Mouse (Mus musculus): ENCODE measurements around the gene Ddr2. TPM values are rescaled to one million over a fixed set of nuclear protein-coding genes. Genes with fewer than 3 reads are reported as not detected.

The Ddr2 gene
- total RNA-seq, 2 experiments from 2014 or later = 16.4 to 22.5 TPM

GRCm38 (mm10) chr1:169951561-169951960 lies 159.0 kb downstream of the Ddr2 start:
- DNase-seq = no peak
- no peak for TF ChIP-seq CTCF (IDR thresholded peaks at IDR 0.05)
- intact Hi-C loops (cut with DNase I) = no loop called here
- Histone ChIP-seq H3K27ac (no peak overlapping the region), H3K4me3 (no peak overlapping the region)

- DNase-seq = no peak
- intact Hi-C loops (cut with DNase I) = no loop called here
- peak; percentile 52 for TF ChIP-seq CTCF (IDR thresholded peaks at IDR 0.05)
- Histone ChIP-seq H3K4me3 (no peak overlapping the region), H3K27ac (no peak overlapping the region)
Observed at GRCm38 (mm10) chr1:169950651-169951050, 159.9 kb downstream of the Ddr2 start.

GRCm38 (mm10) chr1:169949981-169950380 lies 160.6 kb downstream of the Ddr2 start:
- no peak overlapping the region for H3K27ac ChIP-seq
- TF ChIP-seq CTCF (IDR thresholded peaks at IDR 0.05) = no peak
- intact Hi-C loops (cut with DNase I) = no loop called here

GRCm38 (mm10) chr1:169948866-169949265 lies 161.7 kb downstream of the Ddr2 start:
- Histone ChIP-seq H3K27ac (no peak overlapping the region), H3K4me3 (no peak overlapping the region)
- TF ChIP-seq CTCF (IDR thresholded peaks at IDR 0.05) = no peak
- intact Hi-C loops (cut with DNase I) = no loop called here
- DNase-seq = no peak

More at GRCm38 (mm10) chr1:169949981-169950380, 160.6 kb downstream of the Ddr2 start:
- H3K4me3 ChIP-seq = no peak overlapping the region
- DNase-seq = no peak

- Histone ChIP-seq H3K4me3 (no peak overlapping the region), H3K27ac (no peak overlapping the region)
- TF ChIP-seq CTCF (IDR thresholded peaks at IDR 0.05) = no peak
- no peak for DNase-seq
- intact Hi-C loops (cut with DNase I) = no loop called here
Observed at GRCm38 (mm10) chr1:169948280-169948679, 162.3 kb downstream of the Ddr2 start.

- TF ChIP-seq CTCF (IDR thresholded peaks at IDR 0.05) = no peak; the same call in 1 of the 2 replicates
- H3K4me3 ChIP-seq = no peak overlapping the region
- H3K27ac ChIP-seq = no peak overlapping the region
- intact Hi-C loops (cut with DNase I) = no loop called here
- no peak for DNase-seq
Observed at GRCm38 (mm10) chr1:169947654-169948053, 162.9 kb downstream of the Ddr2 start.

- TF ChIP-seq CTCF (IDR thresholded peaks at IDR 0.05) = no peak
- intact Hi-C loops (cut with DNase I) = no loop called here
- Histone ChIP-seq H3K27ac (no peak overlapping the region), H3K4me3 (no peak overlapping the region)
- no peak for DNase-seq
Observed at GRCm38 (mm10) chr1:169946004-169946403, 164.6 kb downstream of the Ddr2 start.

- Histone ChIP-seq H3K27ac (no peak overlapping the region), H3K4me3 (no peak overlapping the region)
- TF ChIP-seq CTCF (IDR thresholded peaks at IDR 0.05) = peak; percentile 87
- intact Hi-C loops (cut with DNase I) = loop anchor here (1.0 kb wide), 1 partner anchor 197 kb away; no protein-coding TSS in a partner anchor
- DNase-seq = no peak
Observed at GRCm38 (mm10) chr1:169939345-169939744, 171.2 kb downstream of the Ddr2 start.

GRCm38 (mm10) chr1:169934005-169934725 lies 176.4 kb downstream of the Ddr2 start:
- H3K27ac ChIP-seq = no peak overlapping the region
- peak; percentile 73 for TF ChIP-seq CTCF (IDR thresholded peaks at IDR 0.05)
- peak; percentile 56 for DNase-seq
- peak overlapping the region; percentile 63 for H3K4me3 ChIP-seq
- intact Hi-C loops (cut with DNase I) = loop anchor here (1.0 kb wide), 1 partner anchor 403 kb away; the partner anchor contains the start of gene Nuf2

- intact Hi-C loops (cut with DNase I) = no loop called here
Observed at GRCm38 (mm10) chr1:169932122-169932746, 178.3 kb downstream of the Ddr2 start.

GRCm38 (mm10) chr1:169931698-169932097 lies 178.9 kb downstream of the Ddr2 start:
- no peak for TF ChIP-seq CTCF (IDR thresholded peaks at IDR 0.05)
- H3K27ac ChIP-seq = no peak overlapping the region
- intact Hi-C loops (cut with DNase I) = no loop called here
- DNase-seq = no peak
- H3K4me3 ChIP-seq = no peak overlapping the region

More at GRCm38 (mm10) chr1:169932122-169932746, 178.3 kb downstream of the Ddr2 start:
- no peak overlapping the region for H3K4me3 ChIP-seq
- H3K27ac ChIP-seq = no peak overlapping the region
- no peak for TF ChIP-seq CTCF (IDR thresholded peaks at IDR 0.05)
- no peak for DNase-seq

GRCm38 (mm10) chr1:169928454-169928971 lies 182.0 kb downstream of the Ddr2 start, which contains the start of gene Ccdc190:
TSS of gene Ccdc190 (plus strand) at chr1:169928648.
- peak; percentile 65 for DNase-seq
- no peak for TF ChIP-seq CTCF (IDR thresholded peaks at IDR 0.05)
- no peak within 1 kb of the TSS for H3K27ac ChIP-seq
- intact Hi-C loops (cut with DNase I) = no loop called here
- H3K4me3 ChIP-seq = peak within 1 kb of the TSS; percentile 13; the same call in 1 of the 2 replicates

GRCm38 (mm10) chr1:169927753-169928369 lies 182.7 kb downstream of the Ddr2 start:
- no peak overlapping the region for H3K27ac ChIP-seq
- no peak for TF ChIP-seq CTCF (IDR thresholded peaks at IDR 0.05)
- intact Hi-C loops (cut with DNase I) = no loop called here

More at GRCm38 (mm10) chr1:169927753-169928369, 182.7 kb downstream of the Ddr2 start:
- no peak for DNase-seq
- H3K4me3 ChIP-seq = no peak overlapping the region
